Mouse (Mus musculus) thymus, adult 2 months (tissue): ENCODE measurements around the gene Pcnx2. TPM values are rescaled to one million over a fixed set of nuclear protein-coding genes. Genes with fewer than 3 reads are reported as not detected.

Experiments used
- DNase-seq: peaks from one replicate; pipeline ENCODE4 v3.0.0; 2021
- H3K27ac ChIP-seq: fragments of 200-500 bp; 2 replicates; pipeline ENCODE4 v1.5.1; 2012; ENCODE audit warnings: low read length, control low read depth; ENCODE audit not compliant: control insufficient read depth, insufficient read depth
- H3K27me3 ChIP-seq: fragments of 200-500 bp; 2 replicates; pipeline ENCODE4 v1.6.1; 2012; ENCODE audit warnings: mild to moderate bottlenecking, low read length, moderate library complexity, mixed read lengths; ENCODE audit not compliant: control insufficient read depth, insufficient read depth
- H3K36me3 ChIP-seq: fragments of 200-500 bp; 2 replicates; pipeline ENCODE4 v1.6.1; 2012; ENCODE audit warnings: mild to moderate bottlenecking, low read length, moderate library complexity; ENCODE audit not compliant: control insufficient read depth, insufficient read depth
- H3K4me1 ChIP-seq: fragments of 200-500 bp; replicated peaks from 2 replicates; pipeline ENCODE4 v1.6.1; 2012; ENCODE audit warnings: low read length; ENCODE audit not compliant: control insufficient read depth, insufficient read depth
- H3K4me3 ChIP-seq: fragments of 200-500 bp; 2 replicates; pipeline ENCODE4 v1.5.1; 2012; ENCODE audit warnings: mild to moderate bottlenecking, low read length, control low read depth, moderate library complexity; ENCODE audit not compliant: control insufficient read depth, insufficient read depth
- CTCF ChIP-seq: fragments of 200-500 bp; IDR thresholded peaks from 2 replicates; pipeline ENCODE4 v1.5.1; 2012; ENCODE audit warnings: mild to moderate bottlenecking, control low read depth, low read length, moderate library complexity, borderline replicate concordance; ENCODE audit not compliant: control insufficient read depth, poor library complexity, insufficient read depth; ENCODE audit errors: extremely low read depth
- POLR2A ChIP-seq: fragments of 200-500 bp; IDR thresholded peaks from 2 replicates; pipeline ENCODE4 v1.6.1; 2012; ENCODE audit warnings: mild to moderate bottlenecking, low read length, control low read depth, moderate library complexity; ENCODE audit not compliant: control insufficient read depth, poor library complexity, insufficient read depth; ENCODE audit errors: extremely low read depth
- WGBS: fragments of 180-500 bp; shearing (Covaris S2); methylation state at CpG from one replicate; pipeline ENCODE4 v1.1.7; 2018; 5-methylcytosine and 5-hydroxymethylcytosine counted together
- polyA plus RNA-seq: library from polyadenylated mRNA; depleted of rRNA; stranded (reverse); fragments of >200 nt; gene quantifications from 2 replicates; pipeline ENCODE4 v1.2.3, GENCODE M21; 2012; rRNA removed

The Pcnx2 gene
- polyA plus RNA-seq: 0.19 and 0.34 TPM in 2 replicates

GRCm38 (mm10) chr8:125897868-125898788, at the start of gene Pcnx2:
Pcnx2 (minus strand) TSS chr8:125898317.
- TF ChIP-seq CTCF (no peak), POLR2A (no peak)
- 16% methylated on average over 44 of the region's 44 CpGs for WGBS
- no peak for DNase-seq
- H3K4me3 ChIP-seq: no peak within 1 kb of the TSS
- no peaks in the 10 kb centered on the region; the same call in 1 of the 2 replicates for H3K27me3 ChIP-seq
- H3K4me1 ChIP-seq: no peaks in the 10 kb centered on the region
- no peaks in the 10 kb centered on the region for H3K36me3 ChIP-seq
- no peak within 1 kb of the TSS for H3K27ac ChIP-seq

GRCm38 (mm10) chr8:125944511-125944910, 46.4 kb upstream of the Pcnx2 start:
- Histone ChIP-seq H3K36me3 (no peaks in the 10 kb centered on the region), H3K4me1 (no peaks in the 10 kb centered on the region), H3K4me3 (no peak overlapping the region), H3K27ac (no peak overlapping the region), H3K27me3 (no peaks in the 10 kb centered on the region)
- no peak for DNase-seq
- TF ChIP-seq CTCF: no peak
- no peak for TF ChIP-seq POLR2A
- WGBS: 93% methylated on average over 4 of the region's 4 CpGs

GRCm38 (mm10) chr8:125935649-125936048, 37.5 kb upstream of the Pcnx2 start:
- Histone ChIP-seq H3K27me3 (no peaks in the 10 kb centered on the region), H3K4me1 (no peaks in the 10 kb centered on the region), H3K27ac (no peak overlapping the region), H3K4me3 (no peak overlapping the region), H3K36me3 (no peaks in the 10 kb centered on the region)
- 44% methylated on average over 9 of the region's 9 CpGs for WGBS
- no peak for TF ChIP-seq CTCF
- TF ChIP-seq POLR2A: no peak
- DNase-seq: peak; percentile 40

GRCm38 (mm10) chr8:125931822-125932221, 33.7 kb upstream of the Pcnx2 start:
- 98% methylated on average over 6 of the region's 6 CpGs for WGBS
- H3K4me3 ChIP-seq: no peak overlapping the region
- DNase-seq: no peak
- no peaks in the 10 kb centered on the region for H3K27me3 ChIP-seq
- H3K36me3 ChIP-seq: no peaks in the 10 kb centered on the region
- TF ChIP-seq POLR2A (no peak), CTCF (no peak)
- H3K27ac ChIP-seq: no peak overlapping the region
- H3K4me1 ChIP-seq: no peaks in the 10 kb centered on the region

- WGBS: 91% methylated on average over 11 of the region's 11 CpGs
- H3K4me3 ChIP-seq: no peak overlapping the region
- TF ChIP-seq CTCF: no peak
- TF ChIP-seq POLR2A: no peak
- H3K27ac ChIP-seq: no peak overlapping the region
- H3K36me3 ChIP-seq: no peaks in the 10 kb centered on the region
- no peaks in the 10 kb centered on the region for H3K4me1 ChIP-seq
- no peaks in the 10 kb centered on the region for H3K27me3 ChIP-seq
- no peak for DNase-seq
These were observed 32.3 kb upstream of the Pcnx2 start for GRCm38 (mm10) chr8:125930276-125931046.

- Histone ChIP-seq H3K4me3 (no peak overlapping the region), H3K27ac (no peak overlapping the region), H3K27me3 (no peaks in the 10 kb centered on the region), H3K36me3 (no peaks in the 10 kb centered on the region), H3K4me1 (no peaks in the 10 kb centered on the region)
- DNase-seq: no peak
- 96% methylated on average over 4 of the region's 4 CpGs for WGBS
- TF ChIP-seq POLR2A: no peak
- TF ChIP-seq CTCF: no peak
These were observed 28.5 kb upstream of the Pcnx2 start for GRCm38 (mm10) chr8:125926636-125927035.
